Mouse (Mus musculus): ENCODE measurements around the gene Poc1a.

Poc1a gene

DNA sequence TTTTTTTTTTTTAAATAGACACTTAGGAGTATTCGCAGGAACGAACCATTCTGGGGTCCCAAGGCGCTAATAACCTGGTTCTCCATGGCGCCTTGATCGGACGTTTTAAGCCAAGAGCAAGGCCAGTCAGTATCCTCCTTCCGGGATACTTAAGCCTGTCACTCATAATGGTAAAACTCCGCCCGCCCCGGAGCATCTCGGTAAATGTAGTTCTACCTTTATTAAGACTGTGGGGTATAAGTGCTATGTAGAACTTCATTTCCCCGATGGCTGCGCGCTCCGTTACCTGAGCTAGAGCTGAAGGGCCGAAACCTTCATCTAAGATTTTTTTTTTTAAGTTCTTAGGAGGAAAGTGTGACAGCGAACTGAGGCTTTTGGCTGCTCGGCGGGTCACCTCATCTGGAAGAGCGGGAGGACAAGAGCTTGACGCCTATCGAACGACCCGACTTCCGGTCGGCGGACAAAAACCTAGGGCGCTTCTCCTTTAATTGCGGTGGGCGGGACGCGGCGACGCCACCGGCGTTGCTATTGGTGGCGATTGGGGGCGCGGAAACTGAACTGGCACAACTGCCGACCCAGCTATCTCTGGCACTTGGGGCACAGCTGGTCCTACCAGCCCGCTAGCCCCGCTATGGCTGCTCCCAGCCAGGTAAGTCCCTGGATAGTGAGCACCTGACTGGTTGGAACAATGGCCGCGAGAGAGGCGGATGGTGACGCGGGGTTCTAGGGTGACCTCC is at the start of gene Poc1a:
Gene Poc1a, plus strand, starts transcription at position 254 of the 737 bp plus-strand sequence.
- DNase-seq (ENCODE audit: low read depth): peak; percentile 99

DNA sequence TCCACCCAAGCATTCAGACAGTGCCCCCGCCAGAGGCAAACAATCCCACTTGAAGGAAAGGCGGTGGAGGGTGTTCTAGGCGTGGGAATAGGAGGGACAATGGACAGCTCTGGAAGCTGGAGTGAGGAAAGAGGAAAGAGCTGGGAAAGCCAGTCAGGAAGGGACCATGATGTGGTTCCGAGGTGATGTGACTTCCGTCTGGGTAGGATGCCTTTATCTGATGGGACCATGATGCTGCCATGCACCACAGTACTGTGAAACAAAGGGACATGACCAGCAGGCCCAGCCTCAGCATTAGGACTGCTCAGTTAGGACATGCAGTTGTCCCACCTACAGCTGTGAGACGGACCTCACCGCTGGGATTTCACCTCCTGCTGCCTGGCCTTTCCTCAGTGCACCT is 49.6 kb upstream of the Poc1a start:
- no peak for DNase-seq (ENCODE audit: low read depth)

DNA sequence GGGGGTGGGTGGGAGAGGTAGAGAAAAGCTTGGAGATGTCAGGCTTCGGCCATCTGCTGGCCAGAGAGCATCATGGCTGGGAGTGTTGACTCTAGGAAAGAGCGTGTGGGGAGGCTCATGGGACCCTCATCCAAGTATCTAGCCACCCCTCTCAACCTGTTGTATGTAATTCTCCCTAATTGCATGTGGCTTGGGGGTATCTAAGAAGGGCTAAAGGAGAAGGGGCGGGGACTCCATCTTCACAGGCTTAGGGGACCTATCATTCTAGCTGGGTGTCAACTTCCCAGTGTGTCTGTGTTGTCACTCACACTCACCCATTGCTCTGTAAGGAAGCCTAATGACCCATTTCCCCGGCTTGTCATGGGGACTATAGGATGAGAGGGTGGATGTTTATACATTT is 49.0 kb upstream of the Poc1a start:
- DNase-seq (ENCODE audit: low read depth): no peak

DNA sequence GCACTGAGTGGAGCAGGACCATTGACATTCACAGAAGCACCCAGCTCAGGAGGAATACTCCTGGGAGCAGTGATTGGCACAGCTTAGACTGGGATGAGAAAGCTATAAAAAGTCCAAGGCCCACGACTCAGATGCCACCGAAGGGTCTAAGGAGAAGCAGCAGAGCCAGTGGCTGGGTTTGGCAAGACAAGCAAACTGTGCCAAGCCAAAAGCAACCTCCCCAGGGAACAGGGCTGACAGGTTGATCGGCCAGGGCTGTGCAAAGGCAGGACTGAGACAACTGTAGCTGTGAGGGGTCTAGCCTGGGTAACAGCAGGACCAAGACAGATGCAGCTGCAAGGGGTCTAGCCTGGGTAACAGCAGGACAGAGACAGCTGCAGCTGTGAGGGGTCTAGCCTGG is 47.9 kb upstream of the Poc1a start:
- no peak for DNase-seq (ENCODE audit: low read depth)

DNA sequence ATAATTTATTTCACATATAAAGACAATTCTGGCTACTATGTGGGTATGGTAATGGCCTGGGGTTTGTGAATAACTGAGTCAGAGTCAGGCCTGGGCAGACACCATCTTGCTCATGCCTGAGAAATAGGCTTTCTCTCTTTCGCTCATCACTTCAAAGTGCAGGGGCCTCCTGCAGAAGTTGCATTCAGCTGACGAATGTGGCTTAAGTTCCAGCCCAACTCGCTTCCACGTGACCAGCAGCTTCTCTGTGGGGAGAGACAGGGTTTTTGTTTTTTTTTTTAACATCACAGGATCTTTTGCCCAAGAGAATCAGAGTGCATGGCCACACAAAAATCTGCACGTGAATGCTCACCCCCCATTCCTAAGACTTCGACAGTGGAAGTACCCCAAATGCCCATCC is 46.9 kb upstream of the Poc1a start:
- no peak for DNase-seq (ENCODE audit: low read depth)

DNA sequence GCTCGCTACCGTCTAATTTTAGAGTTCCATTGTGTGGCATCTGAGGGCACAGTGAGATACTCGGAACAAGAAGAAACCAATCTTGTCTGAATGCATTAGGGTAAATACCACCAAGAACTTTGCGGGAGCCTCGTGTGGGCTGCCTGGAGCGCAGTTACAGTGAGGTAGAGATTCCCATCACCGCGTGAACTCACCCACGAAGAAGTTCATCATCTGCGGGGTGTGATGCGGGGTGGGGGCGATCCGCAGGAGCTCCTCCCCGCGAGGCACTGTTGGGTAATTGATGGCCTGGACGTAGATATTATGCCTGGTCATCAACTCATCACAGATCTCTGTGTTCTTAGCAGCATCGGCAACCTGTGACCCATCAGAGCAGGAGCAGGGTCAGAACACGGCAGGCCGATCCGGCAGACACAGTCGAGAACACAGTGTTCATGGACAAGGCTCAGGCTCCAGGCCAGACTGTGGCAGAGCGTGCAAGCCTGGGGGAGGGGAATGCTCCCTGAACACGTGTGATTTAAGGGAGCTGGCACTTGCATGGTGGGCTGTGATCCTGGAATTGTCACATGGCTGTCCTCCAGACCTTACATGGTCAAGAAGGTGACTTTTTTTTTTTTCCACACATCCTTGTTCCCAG is 45.5 kb upstream of the Poc1a start:
- DNase-seq (ENCODE audit: low read depth): no peak

DNA sequence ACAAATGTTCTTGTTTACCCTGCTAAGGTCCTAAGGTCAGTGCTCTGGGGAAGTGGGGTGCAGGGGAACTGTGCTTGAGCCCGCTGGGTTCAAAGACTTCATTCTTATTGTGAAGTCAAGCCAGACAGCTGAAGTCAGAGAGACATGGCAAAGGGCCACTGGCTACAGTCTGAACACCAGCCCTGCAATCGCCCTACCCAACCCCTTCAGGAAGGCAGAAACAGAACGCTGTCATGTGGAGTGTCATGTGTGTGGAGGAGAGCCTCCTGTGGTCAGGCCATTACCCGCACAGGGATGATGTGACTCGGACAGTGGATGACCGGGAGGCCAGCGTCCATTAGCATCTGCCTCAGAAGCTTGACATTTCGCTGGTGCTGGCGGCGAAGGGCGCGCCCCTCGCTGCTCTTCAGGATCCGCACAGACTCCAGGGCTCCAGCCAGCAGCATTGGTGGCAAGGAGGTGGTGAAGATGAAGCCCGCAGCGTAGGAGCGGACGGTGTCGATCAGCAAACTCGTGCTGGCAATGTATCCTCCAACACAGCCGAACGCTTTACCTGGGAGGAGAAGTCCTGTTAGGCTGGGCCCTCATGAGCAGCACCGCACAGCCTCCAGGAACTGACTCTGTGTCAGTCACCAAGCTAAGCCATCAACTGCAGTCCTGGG is 44.6 kb upstream of the Poc1a start:
- DNase-seq (ENCODE audit: low read depth): no peak

DNA sequence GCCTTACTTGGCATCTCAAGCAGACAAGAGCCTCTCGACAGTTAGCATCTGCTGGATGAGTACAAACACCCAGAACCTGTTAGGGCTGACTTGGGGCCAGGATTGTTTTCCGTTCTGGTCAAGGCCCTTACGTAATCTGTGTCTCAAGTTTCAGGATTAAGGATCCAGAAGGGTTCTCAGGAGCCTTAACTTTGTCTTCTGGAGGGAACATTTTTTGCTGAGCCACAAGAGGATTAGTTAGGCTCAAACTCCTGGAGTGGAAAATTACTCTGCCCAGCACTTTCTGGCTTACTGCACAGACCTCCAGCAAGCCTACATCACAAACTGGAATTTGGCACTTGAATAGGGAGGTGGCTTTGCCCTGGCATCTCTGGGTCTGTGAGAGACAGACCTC is 44.0 kb upstream of the Poc1a start:
- no peak for DNase-seq (ENCODE audit: low read depth)

DNA sequence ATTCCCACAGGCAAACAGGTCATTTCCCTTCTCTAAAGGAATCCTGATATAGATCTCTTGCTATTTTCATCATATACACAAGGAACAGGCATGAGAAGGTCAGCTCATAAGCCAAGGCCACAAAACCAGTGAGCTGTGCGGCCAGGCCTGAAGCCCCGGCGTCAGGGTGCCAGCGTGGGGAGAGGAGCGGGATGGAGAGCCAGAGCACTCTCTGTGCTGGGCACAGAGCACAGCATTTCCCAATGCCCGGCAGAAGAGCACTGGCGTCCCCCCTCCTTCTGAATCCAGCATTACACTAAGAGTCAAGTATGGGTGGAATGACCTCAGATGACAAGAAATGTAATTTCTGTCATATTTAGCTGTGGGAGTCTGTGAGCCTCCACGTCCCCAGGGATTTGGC is 43.5 kb upstream of the Poc1a start:
- no peak for DNase-seq (ENCODE audit: low read depth)

DNA sequence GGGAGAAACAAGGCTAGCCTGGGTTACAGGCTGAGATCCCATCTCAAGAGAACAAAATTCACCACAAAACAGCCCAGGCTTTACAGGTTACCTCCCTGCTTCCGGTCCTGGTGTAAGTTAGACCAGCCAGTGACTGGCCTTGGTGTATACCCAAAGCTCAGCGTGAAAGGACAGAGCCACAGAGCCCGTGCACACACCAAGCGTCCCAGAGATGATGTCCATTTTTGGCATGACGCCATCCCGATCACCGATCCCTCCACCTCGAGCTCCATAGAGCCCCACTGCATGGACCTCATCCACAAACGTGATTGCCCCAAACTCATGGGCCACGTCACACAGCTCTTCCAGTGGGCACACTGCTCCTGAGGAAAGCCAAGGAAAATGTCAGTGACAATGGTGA is 43.0 kb upstream of the Poc1a start:
- no peak for DNase-seq (ENCODE audit: low read depth)

DNA sequence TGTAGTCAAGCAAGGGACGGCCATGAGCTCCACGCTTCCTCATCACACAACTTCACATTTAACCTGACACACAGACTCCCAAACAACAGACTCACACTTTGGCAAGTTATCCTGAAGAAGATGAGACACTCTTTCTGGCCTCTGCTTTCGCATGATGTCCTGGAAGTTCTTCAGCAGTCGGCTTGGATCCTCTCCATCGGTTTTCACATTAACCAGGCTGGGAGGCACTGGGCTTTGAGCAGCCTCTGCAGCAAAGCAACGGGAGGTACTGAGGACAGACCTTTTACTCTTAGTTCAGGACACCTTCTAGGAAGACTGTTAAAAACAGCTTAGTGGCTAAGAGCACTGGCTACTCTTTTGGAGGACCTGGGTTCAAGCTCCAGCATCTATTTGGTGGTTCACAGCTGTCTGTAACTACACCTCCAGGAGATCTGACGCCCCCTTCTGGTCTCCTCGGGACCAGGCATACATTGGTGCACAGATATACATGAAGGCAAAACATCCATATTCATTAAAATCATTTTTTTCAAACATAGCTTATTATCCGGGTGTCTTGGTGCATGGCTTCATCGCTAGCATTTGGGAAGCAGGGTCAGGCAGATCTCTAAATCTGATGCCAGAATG is 39.2 kb upstream of the Poc1a start:
- DNase-seq (ENCODE audit: low read depth): no peak

DNA sequence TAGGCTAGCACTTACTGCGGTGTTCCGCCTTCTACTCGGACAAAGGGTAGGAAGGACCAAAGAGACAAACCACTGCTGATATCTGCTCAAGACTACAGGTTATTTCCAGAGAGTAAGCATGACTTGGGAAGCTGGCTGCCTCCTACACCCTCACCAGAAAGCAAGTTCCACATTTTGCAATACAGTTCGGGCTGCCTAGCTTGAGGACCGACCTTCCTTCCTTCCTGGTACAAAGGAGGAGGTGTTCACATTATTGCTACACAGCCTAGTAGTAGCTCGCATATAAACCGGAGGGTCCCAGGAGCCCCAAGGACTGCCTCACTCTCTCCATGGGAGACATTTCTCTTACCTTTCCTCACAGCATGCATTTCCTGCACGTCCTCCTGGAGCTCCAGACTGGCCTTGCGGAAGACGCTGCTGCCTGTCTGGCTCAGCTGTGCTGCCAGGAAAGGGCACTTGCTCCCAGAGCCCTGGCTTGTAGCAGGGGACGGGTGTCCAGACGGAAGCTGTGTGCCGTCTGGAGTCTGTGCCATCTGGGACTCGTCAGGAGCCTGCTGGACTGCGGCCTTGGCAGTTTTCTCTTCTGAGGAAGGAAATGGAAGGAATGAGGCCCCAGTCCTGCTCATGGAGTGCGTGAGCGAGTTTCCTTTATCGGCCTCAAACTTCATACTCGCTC is 37.9 kb upstream of the Poc1a start:
- DNase-seq (ENCODE audit: low read depth): no peak

DNA sequence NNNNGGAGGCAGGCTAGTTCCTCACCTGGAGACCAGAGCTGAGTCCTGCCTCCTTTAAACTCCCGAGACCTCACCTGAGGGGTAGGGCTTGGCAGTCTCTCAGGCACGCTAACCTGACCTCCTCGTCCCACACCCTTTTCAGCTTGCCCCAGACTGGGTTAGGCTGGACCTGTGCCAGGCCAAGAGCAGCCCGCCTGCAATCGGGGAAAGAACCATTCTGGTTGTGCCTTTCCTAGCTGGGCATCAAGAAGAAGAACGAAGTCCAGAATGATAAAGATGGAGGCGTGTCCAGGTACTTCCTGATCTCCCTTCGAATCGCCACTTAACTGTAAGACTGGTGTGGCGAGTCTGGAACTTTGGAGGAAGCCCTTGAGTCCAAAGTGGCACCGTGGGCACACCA is 31.3 kb upstream of the Poc1a start:
- no peak for DNase-seq (ENCODE audit: low read depth)

DNA sequence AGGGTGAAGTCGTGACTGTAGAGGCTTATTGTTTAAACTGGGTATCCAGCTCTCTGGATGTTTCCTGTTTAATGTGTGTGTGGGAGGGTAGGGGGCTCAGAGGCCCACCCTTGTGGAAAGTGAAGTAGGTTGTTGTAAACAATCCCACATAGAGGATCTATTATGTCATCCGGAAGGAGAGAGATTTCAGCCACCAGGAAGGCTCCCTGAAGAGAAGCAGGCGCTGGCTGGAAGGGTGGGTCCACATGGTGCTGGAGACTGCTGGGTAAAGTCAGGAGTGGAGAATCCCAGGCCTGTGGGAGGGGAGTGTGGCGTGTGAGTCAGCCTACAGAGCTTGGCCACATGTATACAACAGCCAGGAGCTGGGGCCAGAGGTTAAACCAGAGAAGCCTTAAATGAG is 30.6 kb upstream of the Poc1a start:
- no peak for DNase-seq (ENCODE audit: low read depth)

DNA sequence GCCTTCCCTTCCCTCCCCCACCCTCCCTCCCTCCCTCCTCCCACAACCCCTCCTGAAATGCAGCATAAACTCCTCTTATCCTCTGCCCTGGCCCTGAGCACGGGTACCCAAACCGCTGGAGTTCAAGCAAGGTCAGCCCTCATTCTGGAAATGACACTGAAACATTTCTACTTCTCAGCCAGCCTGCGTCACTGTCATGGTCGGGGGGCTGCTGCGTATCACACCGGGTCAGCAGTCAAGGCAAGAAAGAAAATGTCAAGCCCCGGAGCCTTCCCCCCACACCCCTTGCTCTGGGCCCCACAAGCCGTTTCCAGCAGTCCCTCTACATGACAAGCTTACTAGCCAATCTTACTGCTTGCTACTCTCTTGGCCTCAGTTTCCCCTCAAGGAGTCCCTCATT is 29.8 kb upstream of the Poc1a start:
- DNase-seq (ENCODE audit: low read depth): no peak

DNA sequence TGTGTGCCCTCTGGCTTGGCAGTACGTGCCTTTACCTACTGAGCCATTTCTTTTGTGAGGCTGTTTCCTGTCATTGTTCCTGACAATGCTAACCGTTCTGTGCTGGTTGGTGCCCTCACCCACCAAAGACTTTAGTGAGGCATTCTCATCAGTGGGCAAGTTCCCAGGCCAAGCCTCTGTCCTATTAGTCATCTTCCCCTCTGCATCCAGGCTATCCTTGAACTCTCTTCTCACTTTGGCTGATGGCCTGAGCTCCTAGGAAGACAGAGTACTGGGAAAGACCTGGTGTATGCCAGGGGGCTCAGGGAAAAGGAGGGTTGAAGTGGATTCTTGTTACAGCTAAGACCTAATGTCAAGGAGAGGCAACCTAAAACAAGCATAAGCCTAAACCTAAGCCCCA is 26.9 kb upstream of the Poc1a start:
- no peak for DNase-seq (ENCODE audit: low read depth)

DNA sequence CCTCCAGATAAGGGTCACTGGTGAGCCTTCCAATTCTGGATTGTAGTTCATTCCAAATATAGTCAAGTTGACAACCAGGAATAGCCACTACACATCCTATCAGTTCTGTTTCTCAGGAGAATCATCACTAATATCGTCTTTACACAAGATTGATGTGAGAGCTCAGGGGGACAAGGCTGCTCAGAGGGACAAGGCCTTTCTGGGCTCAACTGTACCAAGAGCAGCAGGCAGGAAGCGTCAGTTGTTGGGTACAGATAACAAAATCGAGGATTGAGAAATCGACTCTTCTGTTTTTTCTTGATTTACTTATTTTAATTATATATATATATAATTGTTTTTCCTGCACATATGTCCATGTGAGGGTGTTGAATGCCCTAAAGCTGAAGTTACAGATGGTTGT is 22.4 kb upstream of the Poc1a start:
- no peak for DNase-seq (ENCODE audit: low read depth)

DNA sequence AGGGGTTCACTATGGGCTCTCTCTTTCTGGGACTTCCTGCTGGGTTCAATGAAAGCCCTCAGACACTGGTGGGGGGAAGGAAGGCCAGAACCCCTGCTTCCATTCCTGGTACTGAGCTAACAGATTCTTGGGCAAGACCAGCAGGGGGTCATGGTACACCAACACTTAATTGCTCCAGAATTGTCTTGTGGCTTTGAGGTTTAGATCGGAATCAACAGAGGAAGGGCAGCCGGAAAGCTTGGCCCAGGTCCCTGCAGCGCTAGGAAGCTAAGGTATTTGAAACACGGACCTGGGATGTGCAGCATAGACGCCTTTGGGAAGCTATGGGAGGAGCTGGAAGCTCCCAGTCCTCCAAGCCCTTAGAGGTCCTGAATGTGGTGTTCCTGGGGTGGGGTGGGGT is 21.9 kb upstream of the Poc1a start:
- DNase-seq (ENCODE audit: low read depth): no peak

DNA sequence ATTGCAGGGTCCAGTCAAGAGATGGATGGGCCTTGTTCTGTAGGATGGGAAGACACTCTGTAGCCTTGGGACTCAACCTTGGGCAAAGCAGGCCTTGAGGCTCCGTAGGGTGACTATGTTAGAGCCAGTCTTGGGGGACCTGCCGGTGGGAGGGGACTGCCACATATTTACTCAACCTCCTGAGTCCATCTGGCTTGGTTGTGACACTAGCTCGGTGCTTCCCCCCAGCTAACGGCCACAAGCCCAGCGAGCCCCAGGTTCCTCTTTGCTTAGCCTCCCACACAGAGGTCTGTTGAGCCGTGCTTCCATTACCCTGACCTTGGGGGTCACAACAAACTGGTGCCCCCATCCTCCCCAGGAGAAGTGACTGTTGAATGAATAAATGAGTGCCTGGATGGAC is 19.8 kb upstream of the Poc1a start:
- no peak for DNase-seq (ENCODE audit: low read depth)

DNA sequence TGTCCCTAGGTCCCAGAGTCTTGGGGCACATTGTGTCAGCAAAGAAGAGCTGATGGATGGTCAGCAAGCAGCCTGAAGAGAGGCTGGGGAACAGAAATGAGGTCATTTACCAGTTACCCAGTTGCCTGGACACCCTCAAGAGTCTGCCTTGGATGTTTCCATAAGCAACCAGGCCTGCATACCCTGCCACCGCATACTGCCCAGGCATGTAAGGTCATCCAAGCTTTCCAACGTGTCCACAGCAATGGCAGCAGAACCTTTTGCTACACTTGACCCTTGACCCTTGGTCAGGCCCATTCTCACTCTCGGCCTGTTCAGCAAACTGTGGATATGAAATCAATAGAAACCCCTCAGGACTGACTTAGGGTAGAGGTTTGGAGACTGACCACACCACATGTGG is 19.4 kb upstream of the Poc1a start:
- no peak for DNase-seq (ENCODE audit: low read depth)

DNA sequence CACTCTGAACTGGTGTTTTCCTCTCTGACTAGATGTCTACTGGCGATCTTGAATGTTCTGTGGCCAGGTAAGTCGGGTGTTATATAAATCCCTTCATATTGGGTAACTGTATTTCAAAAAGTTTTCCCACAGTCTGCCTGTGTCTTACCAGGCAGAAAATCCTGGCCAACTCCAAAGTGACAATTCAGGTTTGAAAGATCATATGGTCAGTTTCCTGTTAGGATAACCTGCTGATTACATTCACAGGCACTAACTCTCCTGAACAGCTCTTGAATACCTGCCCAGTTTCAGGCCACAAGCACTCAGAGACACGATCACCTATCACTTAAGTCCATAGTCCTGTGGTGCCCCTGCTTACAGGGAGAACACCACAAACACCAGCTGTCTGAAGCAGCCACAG is 18.8 kb upstream of the Poc1a start:
- DNase-seq (ENCODE audit: low read depth): no peak

DNA sequence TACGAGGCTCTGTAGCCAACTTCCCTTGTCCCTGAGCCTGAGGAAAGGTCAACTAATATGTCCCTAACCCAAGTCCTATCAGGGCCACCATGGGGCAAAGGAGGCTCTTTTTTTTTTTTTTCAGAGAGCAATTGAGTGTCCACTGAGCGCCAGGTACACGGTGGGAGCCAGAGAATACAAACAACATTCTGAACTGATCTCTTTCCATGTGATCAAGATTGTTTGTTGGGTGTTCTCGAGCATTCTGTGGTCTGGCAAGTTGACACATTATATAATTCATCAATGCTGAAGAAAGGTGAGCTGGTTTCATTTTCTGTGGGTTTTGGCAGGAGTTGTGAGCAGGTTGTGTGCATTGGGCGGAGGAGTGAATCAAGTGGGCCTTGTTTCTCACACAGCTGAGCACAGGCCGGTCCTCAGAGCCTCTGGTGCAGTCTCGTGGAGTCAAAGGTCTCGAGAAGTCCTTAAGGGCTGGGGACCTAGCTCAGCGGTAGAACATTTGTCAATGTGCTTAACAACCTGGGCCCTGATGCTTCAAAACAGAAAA is 17.4 kb upstream of the Poc1a start:
- DNase-seq (ENCODE audit: low read depth): no peak

Data from induced T-regulatory cell, adult 2 months (primary cell).